ENCODE assay signal across 10 mouse cellular contexts in the genomic region with DNA sequence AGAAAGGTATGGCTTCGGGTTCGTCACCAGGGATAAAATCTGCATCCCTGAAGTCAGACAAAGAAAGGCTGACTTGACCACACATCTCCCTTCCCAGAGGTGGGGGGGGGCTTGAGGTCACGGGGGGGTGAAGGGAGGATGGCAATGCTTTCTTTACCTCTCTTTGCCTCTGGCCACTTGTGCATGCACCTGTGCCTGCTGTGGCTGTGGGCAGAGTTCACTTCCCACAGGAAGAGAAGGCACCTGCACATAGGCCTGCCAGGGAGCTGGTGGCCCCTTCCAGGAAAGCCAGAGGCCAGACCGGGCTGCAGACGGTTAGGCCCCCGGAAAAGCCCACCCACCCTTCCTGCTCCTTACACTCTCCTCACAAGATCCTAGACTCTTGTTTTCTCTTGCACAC.
"Had no signal": no experiment of that assay in that cellular context is flagged by ENCODE, and none has a peak within 500 bp of the region (broad histone marks: within the 10 kb centered on the region; RNA-seq: fewer than 3 reads in every experiment).

No protein-coding gene starts in this region.

- DNase-seq: right cerebral cortex, postnatal 14 days; right cerebral cortex, postnatal 25 days; right cerebral cortex, postnatal 4 days; spleen, adult 18-20 months; thymus, adult 18-20 months; thymus, postnatal 4 days had no signal

- H3K36me3 ChIP-seq: neural tube, embryonic 13.5 days; neural tube, embryonic 15.5 days; stomach, embryonic 15.5 days had no signal

- H3K27me3 ChIP-seq: stomach, embryonic 15.5 days had no signal

- H3K27ac ChIP-seq: neural tube, embryonic 13.5 days; neural tube, embryonic 15.5 days; stomach, embryonic 15.5 days; stomach, postnatal 0 days had no signal

- H3K4me3 ChIP-seq: neural tube, embryonic 13.5 days; neural tube, embryonic 15.5 days; stomach, embryonic 15.5 days had no signal

- H3K4me2 ChIP-seq: neural tube, embryonic 13.5 days; neural tube, embryonic 15.5 days; stomach, embryonic 15.5 days had no signal
